Mouse (Mus musculus): ENCODE results near the gene Dnph1.

GRCm38 (mm10) chr17:46460673-46461072 lies 35.8 kb upstream of the Dnph1 start:
- no peak for TF ChIP-seq POLR2A (IDR thresholded peaks at IDR 0.05; ENCODE audit: low read depth, low read length)
- TF ChIP-seq CTCF (IDR thresholded peaks at IDR 0.05; ENCODE audit: extremely low read depth, insufficient read length, insufficient replicate concordance, low read depth, low read length), result no peak
